Mouse (Mus musculus) embryonic facial prominence, embryonic 11.5 days (tissue): ENCODE results near the gene Csrp2. TPM values are rescaled to one million over a fixed set of nuclear protein-coding genes. Genes with fewer than 3 reads are reported as not detected.

ENCODE experiments used
- ATAC-seq: fragments of 200-750 bp; cut with Nextera tagmentation; replicated peaks from 2 replicates; pipeline ENCODE4 v1.8.0; 2017; ENCODE audit warnings: low read depth; ENCODE audit not compliant: insufficient number of reproducible peaks, low FRiP score, low TSS enrichment
- DNase-seq: peaks from one replicate; pipeline ENCODE4 v3.0.0-alpha.2; 2015; ENCODE audit warnings: low spot score
- H3K27ac ChIP-seq: fragments of 300-500 bp; sonication (generic); replicated peaks from 2 replicates; pipeline ENCODE4 v1.5.1; 2014; ENCODE audit warnings: mild to moderate bottlenecking, low read depth, low read length, control low read depth
- H3K27me3 ChIP-seq: fragments of 300-500 bp; sonication (generic); 2 replicates; pipeline ENCODE4 v1.6.1; 2014; ENCODE audit warnings: mild to moderate bottlenecking, low read length, moderate library complexity, mixed read lengths; ENCODE audit not compliant: control insufficient read depth, insufficient read depth
- H3K36me3 ChIP-seq: fragments of 300-500 bp; sonication (generic); replicated peaks from 2 replicates; pipeline ENCODE4 v1.6.1; 2014; ENCODE audit warnings: low read depth, mild to moderate bottlenecking, low read length, moderate library complexity, mixed read lengths; ENCODE audit not compliant: control insufficient read depth, insufficient read depth
- H3K4me1 ChIP-seq: fragments of 300-500 bp; sonication (generic); 2 replicates; pipeline ENCODE4 v1.6.1; 2014; ENCODE audit warnings: low read length, mixed read lengths; ENCODE audit not compliant: control insufficient read depth, insufficient read depth
- H3K4me2 ChIP-seq: fragments of 300-500 bp; sonication (generic); 2 replicates; pipeline ENCODE4 v1.6.1; 2014; ENCODE audit warnings: low read depth, mild to moderate bottlenecking, control low read depth, low read length, moderate library complexity
- H3K4me3 ChIP-seq: fragments of 300-500 bp; sonication (generic); 2 replicates; pipeline ENCODE4 v1.5.1; 2014; ENCODE audit warnings: low read depth, low read length, control low read depth
- H3K9ac ChIP-seq: fragments of 300-500 bp; sonication (generic); replicated peaks from 2 replicates; pipeline ENCODE4 v1.6.1; 2014; ENCODE audit warnings: mild to moderate bottlenecking, control low read depth, low read length
- H3K9me3 ChIP-seq: fragments of 300-500 bp; sonication (generic); replicated peaks from 2 replicates; pipeline ENCODE4 v1.6.1; 2016; ENCODE audit warnings: mild to moderate bottlenecking, low read length, inconsistent platforms, mixed read lengths; ENCODE audit not compliant: control insufficient read depth
- WGBS: fragments of 180-500 bp; shearing (Covaris S2); extraction: QIAGEN DNeasy Blood & Tissue Kit; methylation state at CpG from one replicate; pipeline ENCODE4 v1.1.7; 2014; 5-methylcytosine and 5-hydroxymethylcytosine counted together
- polyA plus RNA-seq: library from polyadenylated mRNA; unstranded; fragments of >200 nt; fragmentation: Nextera tagmentation; extraction: Ambion mirVana; gene quantifications from 2 replicates; pipeline ENCODE4 v1.2.1, GENCODE M21; 2014

Gene Csrp2
- polyA plus RNA-seq, 1 experiment from 2014 or later: 268 TPM

- Histone ChIP-seq H3K27me3 (no peaks in the 10 kb centered on the region), H3K4me3 (no peak overlapping the region), H3K4me2 (no peak overlapping the region), H3K36me3 (peaks cover 4% of the 10 kb centered on the region), H3K4me1 (no peaks in the 10 kb centered on the region), H3K9ac (no peak overlapping the region), H3K27ac (no peak overlapping the region), H3K9me3 (no peaks in the 10 kb centered on the region)
- ATAC-seq (no peak), DNase-seq (no peak)
- 90% methylated on average over 8 of the region's 8 CpGs for WGBS
These were observed 40.2 kb downstream of the Csrp2 start for GRCm38 (mm10) chr10:110959781-110960180.

- H3K4me2 ChIP-seq: no peak overlapping the region
- H3K4me3 ChIP-seq: no peak overlapping the region
- DNase-seq: no peak
- WGBS: 88% methylated on average over 6 of the region's 6 CpGs
- no peak for ATAC-seq
- no peak overlapping the region for H3K9ac ChIP-seq
- H3K27me3 ChIP-seq: no peaks in the 10 kb centered on the region
- H3K9me3 ChIP-seq: no peaks in the 10 kb centered on the region
- H3K4me1 ChIP-seq: no peaks in the 10 kb centered on the region
- no peaks in the 10 kb centered on the region for H3K36me3 ChIP-seq
- H3K27ac ChIP-seq: no peak overlapping the region
These were observed 41.3 kb downstream of the Csrp2 start for GRCm38 (mm10) chr10:110960841-110961240.

GRCm38 (mm10) chr10:110962172-110962571, 42.6 kb downstream of the Csrp2 start:
- H3K27me3 ChIP-seq: no peaks in the 10 kb centered on the region
- H3K4me3 ChIP-seq: no peak overlapping the region
- H3K36me3 ChIP-seq: no peaks in the 10 kb centered on the region
- no peaks in the 10 kb centered on the region for H3K9me3 ChIP-seq
- no peak overlapping the region for H3K27ac ChIP-seq
- ATAC-seq (no peak), DNase-seq (no peak)
- H3K9ac ChIP-seq: no peak overlapping the region
- H3K4me2 ChIP-seq: no peak overlapping the region
- WGBS: 41% methylated on average over 1 of the region's 1 CpGs
- no peaks in the 10 kb centered on the region for H3K4me1 ChIP-seq

GRCm38 (mm10) chr10:110971044-110971443, 51.5 kb downstream of the Csrp2 start:
- WGBS: 93% methylated on average over 3 of the region's 3 CpGs
- DNase-seq (no peak), ATAC-seq (no peak)
- Histone ChIP-seq H3K9ac (no peak overlapping the region), H3K4me3 (no peak overlapping the region), H3K27ac (no peak overlapping the region), H3K36me3 (peaks cover 2% of the 10 kb centered on the region), H3K27me3 (no peaks in the 10 kb centered on the region), H3K4me1 (no peaks in the 10 kb centered on the region), H3K9me3 (no peaks in the 10 kb centered on the region), H3K4me2 (no peak overlapping the region)

GRCm38 (mm10) chr10:110971483-110971882, 51.9 kb downstream of the Csrp2 start:
- Histone ChIP-seq H3K27me3 (no peaks in the 10 kb centered on the region), H3K27ac (no peak overlapping the region), H3K9me3 (no peaks in the 10 kb centered on the region), H3K4me1 (no peaks in the 10 kb centered on the region), H3K9ac (no peak overlapping the region), H3K36me3 (peaks cover 2% of the 10 kb centered on the region), H3K4me2 (no peak overlapping the region), H3K4me3 (no peak overlapping the region)
- ATAC-seq (no peak), DNase-seq (no peak)
- 85% methylated on average over 6 of the region's 6 CpGs for WGBS

GRCm38 (mm10) chr10:110971998-110972397, 52.4 kb downstream of the Csrp2 start:
- Histone ChIP-seq H3K4me1 (no peaks in the 10 kb centered on the region), H3K4me2 (no peak overlapping the region), H3K27me3 (no peaks in the 10 kb centered on the region), H3K4me3 (no peak overlapping the region), H3K9me3 (no peaks in the 10 kb centered on the region), H3K36me3 (peaks cover 2% of the 10 kb centered on the region), H3K27ac (no peak overlapping the region), H3K9ac (no peak overlapping the region)
- no peak for DNase-seq
- 82% methylated on average over 9 of the region's 9 CpGs for WGBS
- ATAC-seq: no peak

GRCm38 (mm10) chr10:110974463-110974862, 54.9 kb downstream of the Csrp2 start:
- H3K9me3 ChIP-seq: no peaks in the 10 kb centered on the region
- DNase-seq (peak; percentile 65), ATAC-seq (no peak)
- H3K36me3 ChIP-seq: peaks cover 2% of the 10 kb centered on the region
- no peak overlapping the region for H3K27ac ChIP-seq
- no peak overlapping the region for H3K4me2 ChIP-seq
- no peaks in the 10 kb centered on the region for H3K27me3 ChIP-seq
- WGBS: 61% methylated on average over 3 of the region's 3 CpGs
- no peak overlapping the region for H3K4me3 ChIP-seq
- no peak overlapping the region for H3K9ac ChIP-seq
- no peaks in the 10 kb centered on the region for H3K4me1 ChIP-seq

GRCm38 (mm10) chr10:110974885-110975284, 55.3 kb downstream of the Csrp2 start:
- WGBS: 86% methylated on average over 1 of the region's 1 CpGs
- H3K9me3 ChIP-seq: no peaks in the 10 kb centered on the region
- DNase-seq (no peak), ATAC-seq (no peak)
- H3K9ac ChIP-seq: no peak overlapping the region
- H3K36me3 ChIP-seq: peaks cover 2% of the 10 kb centered on the region
- H3K4me2 ChIP-seq: no peak overlapping the region
- no peak overlapping the region for H3K4me3 ChIP-seq
- no peaks in the 10 kb centered on the region for H3K27me3 ChIP-seq
- no peak overlapping the region for H3K27ac ChIP-seq
- H3K4me1 ChIP-seq: no peaks in the 10 kb centered on the region
